ENCODE assay signal across 8 mouse cellular contexts in genomic region chr2:10288142-10288831, GRCm38 (mm10).
A peak's percentile ranks its signal among the peaks of the same experiment; 100 is the strongest.
DNase-seq lines count a peak whose midpoint lies in the region; ATAC-seq and TF ChIP-seq lines count a peak whose summit lies in the region.

No protein-coding gene starts in this region.

- no peak for TF ChIP-seq POLR2A in brain, embryonic 14.5 days (IDR thresholded peaks at IDR 0.05; ENCODE audit: borderline replicate concordance, extremely low read depth, insufficient read depth, insufficient read length, poor library complexity, severe bottlenecking)

- H3K4me3 ChIP-seq in forebrain, embryonic 11.5 days (ENCODE audit: low read depth, low read length): no peak overlapping the region
- no peak overlapping the region for H3K4me3 ChIP-seq in hindbrain, embryonic 12.5 days
- H3K4me3 ChIP-seq in lung, embryonic 16.5 days (ENCODE audit: low read length): no peak overlapping the region

- H3K4me2 ChIP-seq in forebrain, embryonic 11.5 days (ENCODE audit: low read depth, low read length, severe bottlenecking): no peak overlapping the region
- H3K4me2 ChIP-seq in hindbrain, embryonic 12.5 days (replicated peaks): no peak overlapping the region
- H3K4me2 ChIP-seq in lung, embryonic 16.5 days (ENCODE audit: low read depth, low read length): peak overlapping the region; percentile 17; the same call in 1 of the 2 replicates

- H3K27me3 ChIP-seq in forebrain, embryonic 11.5 days (ENCODE audit: control insufficient read depth, insufficient read depth, low read length): peaks cover 24% of the 10 kb centered on the region
- H3K27me3 ChIP-seq in hindbrain, embryonic 12.5 days: peaks cover 17% of the 10 kb centered on the region
- H3K27me3 ChIP-seq in lung, embryonic 16.5 days (ENCODE audit: control insufficient read depth, insufficient read depth, low read depth, low read length): peaks cover 3% of the 10 kb centered on the region

- TF ChIP-seq CTCF in brain, embryonic 14.5 days (IDR thresholded peaks at IDR 0.05; ENCODE audit: borderline replicate concordance, extremely low read depth, insufficient read depth, insufficient read length): peak; percentile 76

- DNase-seq in ES-CJ7 (ENCODE audit: low read depth, low spot score): peak; percentile 70
- DNase-seq in brain, embryonic 14.5 days (ENCODE audit: low read depth): peak; percentile 88
- peak; percentile 61 for DNase-seq in forebrain, embryonic 11.5 days (ENCODE audit: low spot score)
- DNase-seq in layer of hippocampus, adult 8-10 months (ENCODE audit: low spot score in 2 of 2): peak; percentile 40 to 79
- peak; percentile 16 for DNase-seq in ovary, postnatal 36 days (ENCODE audit: low spot score)
- DNase-seq in thymus, postnatal 25 days: peak; percentile 65

- peaks cover 4% of the 10 kb centered on the region; the same call in 1 of the 2 replicates for H3K4me1 ChIP-seq in forebrain, embryonic 11.5 days (replicated peaks; ENCODE audit: control insufficient read depth, insufficient read depth, low read length)
- peaks cover 5% of the 10 kb centered on the region; the same call in 1 of the 2 replicates for H3K4me1 ChIP-seq in hindbrain, embryonic 12.5 days
- H3K4me1 ChIP-seq in lung, embryonic 16.5 days (replicated peaks; ENCODE audit: control insufficient read depth, insufficient read depth, low read length): no peaks in the 10 kb centered on the region

- no peak overlapping the region for H3K27ac ChIP-seq in forebrain, embryonic 11.5 days (ENCODE audit: low read depth, low read length)
- no peak overlapping the region for H3K27ac ChIP-seq in hindbrain, embryonic 12.5 days
- H3K27ac ChIP-seq in lung, embryonic 16.5 days (ENCODE audit: low read length): no peak overlapping the region

- H3K9ac ChIP-seq in forebrain, embryonic 11.5 days (ENCODE audit: low read length): no peak overlapping the region
- H3K9ac ChIP-seq in hindbrain, embryonic 12.5 days: no peak overlapping the region
- no peak overlapping the region for H3K9ac ChIP-seq in lung, embryonic 16.5 days (ENCODE audit: low read length)

- ATAC-seq in forebrain, embryonic 11.5 days (replicated peaks; ENCODE audit: low FRiP score): no peak
- ATAC-seq in hindbrain, embryonic 12.5 days (ENCODE audit: low FRiP score): peak; percentile 36; the same call in 1 of the 2 replicates
- peak; percentile 47; the same call in 1 of the 2 replicates for ATAC-seq in lung, embryonic 16.5 days (ENCODE audit: low read depth)

- no peaks in the 10 kb centered on the region for H3K36me3 ChIP-seq in forebrain, embryonic 11.5 days (ENCODE audit: control insufficient read depth, insufficient read depth, low read length)
- no peaks in the 10 kb centered on the region for H3K36me3 ChIP-seq in hindbrain, embryonic 12.5 days
- H3K36me3 ChIP-seq in lung, embryonic 16.5 days (ENCODE audit: control insufficient read depth, insufficient read depth, low read length): no peaks in the 10 kb centered on the region

- no peaks in the 10 kb centered on the region for H3K9me3 ChIP-seq in forebrain, embryonic 11.5 days (ENCODE audit: control insufficient read depth, low read length)
- no peaks in the 10 kb centered on the region for H3K9me3 ChIP-seq in hindbrain, embryonic 12.5 days (replicated peaks)
- H3K9me3 ChIP-seq in lung, embryonic 16.5 days (ENCODE audit: control insufficient read depth, low read length): no peaks in the 10 kb centered on the region

- WGBS in forebrain, embryonic 11.5 days: 20% methylated on average over 12 of the region's 12 CpGs
- 13% methylated on average over 12 of the region's 12 CpGs for WGBS in hindbrain, embryonic 12.5 days
- 6% methylated on average over 12 of the region's 12 CpGs for WGBS in lung, embryonic 16.5 days

Comparison
In these comparisons a context has a peak if more than half of its experiments do, and no peak if none do; other contexts are left out.
1. DNase-seq: peak in every context shown above with its lines; median percentile 88 in brain, embryonic 14.5 days; 70 in ES-CJ7; 65 in thymus, postnatal 25 days; 61 in forebrain, embryonic 11.5 days; 60 in layer of hippocampus, adult 8-10 months; 16 in ovary, postnatal 36 days.